Mouse (Mus musculus) bone marrow, adult 2 months (tissue): ENCODE results near the gene Col27a1. TPM values are rescaled to one million over a fixed set of nuclear protein-coding genes. Genes with fewer than 3 reads are reported as not detected.

Experiments used
- H3K27ac ChIP-seq: fragments of 200-500 bp; 2 replicates; pipeline ENCODE4 v1.5.1; 2012; ENCODE audit warnings: low read depth, mild to moderate bottlenecking, control low read depth, inconsistent platforms, low read length; ENCODE audit not compliant: control insufficient read depth, poor library complexity, insufficient read depth
- H3K4me1 ChIP-seq: fragments of 200-500 bp; 2 replicates; pipeline ENCODE4 v1.6.1; 2011; ENCODE audit warnings: low read length; ENCODE audit not compliant: control insufficient read depth, insufficient read depth
- H3K4me3 ChIP-seq: fragments of 200-500 bp; replicated peaks from 2 replicates; pipeline ENCODE3; 2011; ENCODE audit warnings: mild to moderate bottlenecking, low read depth, low read length, control low read depth; ENCODE audit not compliant: control insufficient read depth
- CTCF ChIP-seq: fragments of 200-500 bp; IDR thresholded peaks from 2 replicates; pipeline ENCODE4 v1.5.1; 2011; ENCODE audit warnings: low read length, control low read depth; ENCODE audit not compliant: control insufficient read depth, insufficient read depth
- POLR2A ChIP-seq: fragments of 200-500 bp; IDR thresholded peaks from 2 replicates; pipeline ENCODE4 v1.6.1; 2011; ENCODE audit warnings: low read depth, mild to moderate bottlenecking, control low read depth, low read length, borderline replicate concordance; ENCODE audit not compliant: control insufficient read depth
- WGBS: fragments of 180-500 bp; shearing (Covaris S2); methylation state at CpG from one replicate; pipeline ENCODE4 v1.1.7; 2018; 5-methylcytosine and 5-hydroxymethylcytosine counted together
- polyA plus RNA-seq: library from polyadenylated mRNA; stranded (reverse); fragments of >200 nt; gene quantifications from 2 replicates; pipeline ENCODE4 v1.2.4, GENCODE M21; 2011; ENCODE audit warnings: low replicate concordance; ENCODE audit not compliant: missing spikeins, insufficient read depth, insufficient read length

Gene Col27a1
- polyA plus RNA-seq, 1 experiment, result 6.6 TPM

DNA sequence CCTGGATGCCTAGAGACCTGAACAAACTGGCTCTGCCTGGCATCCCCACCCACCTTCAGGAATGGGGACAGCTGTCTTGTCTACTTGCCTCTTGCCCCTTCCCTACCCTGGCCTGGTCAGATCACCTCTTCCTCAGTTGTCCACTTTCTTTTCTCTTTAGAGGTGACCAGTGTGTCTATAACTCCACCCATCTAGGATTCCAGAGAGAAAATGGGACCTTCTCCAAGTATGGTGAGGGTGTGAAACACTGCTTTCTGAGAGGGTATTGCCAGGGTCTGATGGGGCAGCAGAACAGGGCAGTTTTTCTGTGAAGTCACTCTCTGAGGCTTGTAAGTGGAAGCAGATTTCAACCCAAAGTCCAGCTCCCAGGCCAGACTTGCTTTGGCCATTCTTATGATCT lies 131.5 kb downstream of the Col27a1 start:
- TF ChIP-seq CTCF, result no peak
- H3K4me1 ChIP-seq, result peaks cover 5% of the 10 kb centered on the region; the same call in 1 of the 2 replicates
- H3K27ac ChIP-seq, result no peak overlapping the region
- no peak overlapping the region for H3K4me3 ChIP-seq

DNA sequence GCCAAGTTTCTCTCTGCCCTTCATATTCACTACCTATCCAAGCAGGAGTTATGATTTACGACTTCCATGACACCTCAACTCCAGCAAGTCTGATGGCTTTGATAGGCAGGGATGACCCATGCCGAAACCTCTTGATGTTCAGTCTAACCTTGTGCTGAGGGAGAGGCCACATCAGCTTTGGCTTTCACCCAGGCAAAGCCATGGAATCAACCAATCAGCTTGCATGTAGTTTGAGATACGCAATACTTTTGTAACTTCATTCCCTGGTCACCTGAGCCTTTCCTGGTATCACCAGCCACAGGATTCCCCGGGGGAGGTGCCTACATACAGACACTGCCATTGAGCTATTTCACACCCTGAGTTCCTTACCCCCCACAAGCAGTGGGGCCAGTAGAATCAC lies 132.9 kb downstream of the Col27a1 start:
- H3K4me3 ChIP-seq, result no peak overlapping the region
- WGBS, result 78% methylated on average over 4 of the region's 4 CpGs
- no peak overlapping the region for H3K27ac ChIP-seq
- no peak for TF ChIP-seq CTCF
- TF ChIP-seq POLR2A, result no peak
- peaks cover 5% of the 10 kb centered on the region; the same call in 1 of the 2 replicates for H3K4me1 ChIP-seq

DNA sequence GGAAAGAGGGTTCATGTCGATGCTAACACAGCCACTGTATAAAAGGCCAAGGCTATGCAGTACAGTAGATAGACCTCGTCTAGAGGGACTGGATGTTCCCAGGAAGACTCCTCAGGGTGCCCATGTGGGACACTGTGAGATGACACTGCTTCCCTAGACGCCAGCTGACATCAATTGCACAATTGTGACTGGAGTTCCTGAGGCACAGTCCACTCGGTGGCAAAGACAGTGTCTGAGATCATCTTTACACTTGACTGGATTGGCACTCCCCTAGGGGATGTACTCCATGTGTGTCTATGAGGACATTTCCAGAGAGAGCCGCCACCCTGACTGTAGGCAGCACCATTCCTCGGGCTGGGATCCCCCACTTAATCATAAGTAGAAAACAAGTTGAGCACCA lies 134.7 kb downstream of the Col27a1 start:
- Histone ChIP-seq H3K27ac (no peak overlapping the region), H3K4me3 (no peak overlapping the region), H3K4me1 (peaks cover 5% of the 10 kb centered on the region; the same call in 1 of the 2 replicates)
- no peak for TF ChIP-seq CTCF
- no peak for TF ChIP-seq POLR2A
- 63% methylated on average over 6 of the region's 6 CpGs for WGBS

DNA sequence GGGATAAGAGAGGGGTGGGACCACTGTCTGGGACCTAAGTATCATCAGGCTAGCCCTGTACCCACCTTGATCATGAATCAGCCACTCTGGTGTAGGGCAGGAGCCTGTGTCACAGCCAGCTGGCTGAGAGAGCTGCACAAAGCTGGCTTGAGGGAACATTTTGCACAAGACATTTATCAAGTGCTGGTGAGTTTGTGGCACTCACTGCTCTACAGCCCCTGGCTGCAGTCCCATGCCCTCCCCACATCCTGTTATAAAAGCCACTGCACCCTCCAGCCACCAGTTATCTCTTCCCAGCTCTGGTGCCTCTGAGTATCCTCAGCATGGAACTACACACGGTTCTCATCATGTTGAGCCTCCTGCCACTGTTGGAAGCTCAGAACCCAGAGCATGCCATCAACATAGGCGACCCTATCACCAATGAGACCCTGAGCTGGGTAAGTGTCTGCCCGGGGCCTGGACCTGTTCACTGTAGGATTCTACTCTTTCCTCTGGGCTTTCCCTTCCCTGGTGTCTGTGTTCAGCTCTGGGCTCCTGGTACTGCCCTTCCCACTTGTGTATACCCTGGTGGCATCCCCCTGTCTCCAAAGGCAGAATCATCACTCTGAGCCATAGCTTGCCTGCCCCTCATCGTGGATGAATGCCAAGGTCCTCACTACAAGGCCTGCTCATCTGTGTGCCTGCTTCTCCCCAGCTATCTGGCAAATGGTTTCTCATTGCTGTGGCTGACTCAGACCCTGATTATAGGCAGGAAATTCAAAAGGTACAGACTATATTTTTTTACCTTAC lies 142.3 kb downstream of the Col27a1 start, which contains the start of gene Orm3:
Gene Orm3, plus strand, starts transcription at position 286 of the 789 bp plus-strand sequence.
- Histone ChIP-seq H3K4me3 (no peak within 1 kb of the TSS), H3K4me1 (no peaks in the 10 kb centered on the region), H3K27ac (no peak within 1 kb of the TSS)
- 27% methylated on average over 4 of the region's 4 CpGs for WGBS
- no peak for TF ChIP-seq POLR2A
- no peak for TF ChIP-seq CTCF

DNA sequence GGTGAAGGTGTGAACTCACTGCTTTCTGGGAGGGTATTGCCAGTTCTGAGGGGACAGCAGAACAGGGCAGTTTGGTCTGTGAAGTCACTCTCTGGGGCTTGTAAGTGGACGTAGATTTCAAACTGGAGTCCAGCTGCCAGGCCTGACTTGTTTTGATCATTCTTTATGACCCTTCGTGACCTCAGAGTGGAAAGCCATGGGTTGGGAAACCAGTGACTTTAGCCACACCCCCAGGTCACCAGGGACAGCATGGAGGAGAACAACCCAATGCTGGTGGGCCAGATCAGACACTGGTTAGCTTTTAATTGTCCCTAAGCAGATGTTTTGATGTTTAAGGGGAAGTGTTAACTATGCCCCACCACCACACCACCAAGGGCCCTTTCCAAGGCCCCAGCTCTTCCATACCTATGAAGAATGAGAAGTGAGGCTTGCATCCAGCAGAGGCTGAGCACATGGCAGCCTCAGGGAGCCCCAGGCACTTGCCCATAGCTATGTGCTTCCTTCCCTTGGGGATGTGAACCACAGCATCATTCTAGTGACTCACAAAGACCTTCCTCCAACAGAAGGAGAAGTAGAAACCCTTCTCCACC lies 143.3 kb downstream of the Col27a1 start:
- Histone ChIP-seq H3K4me3 (no peak overlapping the region), H3K27ac (no peak overlapping the region), H3K4me1 (no peaks in the 10 kb centered on the region)
- 56% methylated on average over 2 of the region's 2 CpGs for WGBS
- no peak for TF ChIP-seq POLR2A

DNA sequence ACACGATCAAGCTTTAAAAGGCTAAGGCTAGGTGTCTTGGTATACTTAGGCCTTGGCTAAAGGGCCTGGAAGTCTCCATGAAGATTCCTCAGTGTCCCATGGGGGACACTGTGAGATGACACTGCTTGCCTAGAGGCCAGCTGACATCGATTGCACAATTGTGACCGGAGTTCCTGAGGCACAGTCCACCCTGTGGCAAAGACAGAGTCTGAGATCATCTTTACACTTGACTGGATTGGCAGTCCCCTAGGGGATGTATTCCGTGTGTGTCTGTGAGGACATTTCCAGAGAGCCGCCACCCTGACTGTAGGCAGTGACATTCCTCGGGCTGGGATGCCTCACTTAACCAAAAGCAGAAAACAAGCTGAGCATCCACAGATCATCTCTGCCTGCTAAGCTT lies 146.1 kb downstream of the Col27a1 start:
- Histone ChIP-seq H3K4me1 (no peaks in the 10 kb centered on the region), H3K27ac (no peak overlapping the region), H3K4me3 (no peak overlapping the region)
- no peak for TF ChIP-seq POLR2A
- no peak for TF ChIP-seq CTCF
- WGBS, result 70% methylated on average over 6 of the region's 6 CpGs

DNA sequence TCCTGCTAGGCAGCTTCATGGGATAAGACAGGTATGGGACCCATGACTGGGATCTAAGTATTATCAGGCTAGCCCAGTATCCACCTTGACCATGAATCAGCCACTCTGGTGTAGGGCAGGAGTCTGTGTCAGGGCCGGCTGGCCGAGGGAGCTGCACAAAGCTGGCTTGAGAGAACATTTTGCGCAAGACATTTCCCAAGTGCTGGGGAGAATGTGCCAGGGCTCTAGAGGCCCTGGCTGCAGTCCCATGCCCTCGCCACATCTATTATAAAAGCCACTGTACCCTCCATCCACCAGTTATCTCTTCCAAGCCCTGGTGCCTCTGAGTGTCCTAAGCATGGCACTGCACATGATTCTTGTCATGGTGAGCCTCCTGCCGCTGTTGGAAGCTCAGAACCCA lies 148.3 kb downstream of the Col27a1 start, which contains the start of gene Orm2:
Gene Orm2, plus strand, starts transcription at position 300 of the 400 bp plus-strand sequence.
- H3K4me1 ChIP-seq, result no peaks in the 10 kb centered on the region
- TF ChIP-seq POLR2A (no peak), CTCF (no peak)
- no peak within 1 kb of the TSS for H3K27ac ChIP-seq
- H3K4me3 ChIP-seq, result no peak within 1 kb of the TSS
- 58% methylated on average over 5 of the region's 5 CpGs for WGBS

DNA sequence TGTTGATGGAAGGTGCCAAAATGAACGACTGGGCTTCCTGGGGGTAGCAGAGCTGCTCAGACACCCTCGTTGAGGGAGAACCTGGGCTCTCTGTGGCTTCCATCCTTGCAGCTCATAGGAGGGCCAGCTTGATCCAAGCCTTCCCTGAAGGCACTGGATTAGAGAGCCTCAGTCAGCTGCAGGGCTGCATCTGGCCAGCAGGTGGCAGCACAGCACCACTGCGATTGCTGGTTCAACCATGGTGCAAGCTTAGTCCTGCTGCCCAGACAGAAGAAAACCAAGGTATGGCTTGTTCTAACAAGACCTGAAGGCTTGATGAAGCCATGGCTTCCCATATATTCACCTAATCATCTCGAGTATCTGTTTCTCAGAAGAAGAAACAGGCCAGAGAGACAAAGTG lies 154.8 kb downstream of the Col27a1 start:
- TF ChIP-seq POLR2A (no peak), CTCF (peak; percentile 100)
- WGBS, result 33% methylated on average over 4 of the region's 4 CpGs
- Histone ChIP-seq H3K4me1 (no peaks in the 10 kb centered on the region; the same call in 1 of the 2 replicates), H3K4me3 (no peak overlapping the region), H3K27ac (no peak overlapping the region)
